Mouse (Mus musculus) midbrain, embryonic 10.5 days (tissue): ENCODE data around the gene Cotl1. TPM values are rescaled to one million over a fixed set of nuclear protein-coding genes. Genes with fewer than 3 reads are reported as not detected.

Source experiments
- DNase-seq: peaks from one replicate; pipeline ENCODE4 v3.0.0-alpha.2; 2017; ENCODE audit warnings: low spot score
- H3K27ac ChIP-seq: fragments of 300-500 bp; sonication (generic); replicated peaks from 2 replicates; pipeline ENCODE4 v1.5.1; 2016; ENCODE audit warnings: mild to moderate bottlenecking
- H3K27me3 ChIP-seq: fragments of 300-500 bp; sonication (generic); 2 replicates; pipeline ENCODE4 v1.6.1; 2016; ENCODE audit warnings: low read depth, mild to moderate bottlenecking; ENCODE audit not compliant: poor library complexity, severe bottlenecking
- H3K36me3 ChIP-seq: fragments of 300-500 bp; sonication (generic); 2 replicates; pipeline ENCODE4 v1.6.1; 2016; ENCODE audit warnings: mild to moderate bottlenecking, moderate library complexity
- H3K4me1 ChIP-seq: fragments of 300-500 bp; sonication (generic); 2 replicates; pipeline ENCODE4 v1.6.1; 2016
- H3K4me3 ChIP-seq: fragments of 300-500 bp; sonication (generic); 2 replicates; pipeline ENCODE4 v1.5.1; 2016; ENCODE audit warnings: mild to moderate bottlenecking, moderate library complexity
- H3K9me3 ChIP-seq: fragments of 300-500 bp; sonication (generic); replicated peaks from 2 replicates; pipeline ENCODE4 v1.6.1; 2016; ENCODE audit warnings: mild to moderate bottlenecking
- WGBS: fragments of 180-500 bp; shearing (Covaris S2); methylation state at CpG from one replicate; pipeline ENCODE4 v1.1.7; 2016; 5-methylcytosine and 5-hydroxymethylcytosine counted together
- polyA plus RNA-seq: library from polyadenylated mRNA; unstranded; fragments of >200 nt; fragmentation: Nextera tagmentation; extraction: Ambion mirVana; gene quantifications from 2 replicates; pipeline ENCODE4 v1.2.1, GENCODE M21; 2016

The Cotl1 gene
- polyA plus RNA-seq, result 150 and 197 TPM in 2 replicates

- under 1% methylated on average over 56 of the region's 57 CpGs for WGBS
- peak; percentile 96 for DNase-seq
- peaks cover 75% of the 10 kb centered on the region for H3K4me1 ChIP-seq
- H3K27ac ChIP-seq, result peak within 1 kb of the TSS; percentile 86
- no peaks in the 10 kb centered on the region for H3K9me3 ChIP-seq
- peak within 1 kb of the TSS; percentile 69 for H3K4me3 ChIP-seq
- H3K27me3 ChIP-seq, result 0 out of 2 replicates have a peak, but pooled peaks cover 7% of the 10 kb centered on the region
- peaks cover 19% of the 10 kb centered on the region for H3K36me3 ChIP-seq
These were observed at the start of gene Cotl1 for GRCm38 (mm10) chr8:119840275-119840808. Gene Cotl1, minus strand, starts transcription at chr8:119840544.

GRCm38 (mm10) chr8:119888012-119888411 is 47.7 kb upstream of the Cotl1 start:
- no peak for DNase-seq
- Histone ChIP-seq H3K4me1 (peaks cover 20% of the 10 kb centered on the region), H3K4me3 (no peak overlapping the region), H3K36me3 (no peaks in the 10 kb centered on the region), H3K27ac (no peak overlapping the region), H3K27me3 (no peaks in the 10 kb centered on the region), H3K9me3 (no peaks in the 10 kb centered on the region)
- WGBS, result 61% methylated on average over 4 of the region's 4 CpGs

- peak; percentile 52 for DNase-seq
- 94% methylated on average over 3 of the region's 3 CpGs for WGBS
- H3K9me3 ChIP-seq, result no peaks in the 10 kb centered on the region
- no peak overlapping the region for H3K27ac ChIP-seq
- H3K27me3 ChIP-seq, result no peaks in the 10 kb centered on the region
- H3K36me3 ChIP-seq, result no peaks in the 10 kb centered on the region
- no peak overlapping the region for H3K4me3 ChIP-seq
- H3K4me1 ChIP-seq, result peaks cover 20% of the 10 kb centered on the region
These were observed 46.8 kb upstream of the Cotl1 start for GRCm38 (mm10) chr8:119887130-119887529.

- Histone ChIP-seq H3K36me3 (no peaks in the 10 kb centered on the region), H3K9me3 (no peaks in the 10 kb centered on the region), H3K27ac (peak overlapping the region; percentile 63; the same call in 1 of the 2 replicates), H3K4me3 (no peak overlapping the region), H3K4me1 (peaks cover 24% of the 10 kb centered on the region), H3K27me3 (no peaks in the 10 kb centered on the region)
- DNase-seq, result no peak
- WGBS, result 38% methylated on average over 3 of the region's 3 CpGs
These were observed 45.3 kb upstream of the Cotl1 start for GRCm38 (mm10) chr8:119885612-119886011.

GRCm38 (mm10) chr8:119883281-119883680 is 42.9 kb upstream of the Cotl1 start:
- DNase-seq, result no peak
- no peaks in the 10 kb centered on the region for H3K27me3 ChIP-seq
- H3K36me3 ChIP-seq, result no peaks in the 10 kb centered on the region
- H3K4me1 ChIP-seq, result peaks cover 21% of the 10 kb centered on the region
- H3K27ac ChIP-seq, result no peak overlapping the region
- H3K9me3 ChIP-seq, result no peaks in the 10 kb centered on the region
- 92% methylated on average over 7 of the region's 7 CpGs for WGBS
- no peak overlapping the region for H3K4me3 ChIP-seq

- Histone ChIP-seq H3K36me3 (peaks cover 6% of the 10 kb centered on the region), H3K9me3 (no peaks in the 10 kb centered on the region), H3K4me1 (peaks cover 13% of the 10 kb centered on the region), H3K27me3 (no peaks in the 10 kb centered on the region), H3K4me3 (no peak overlapping the region), H3K27ac (no peak overlapping the region)
- no peak for DNase-seq
- WGBS, result 83% methylated on average over 8 of the region's 8 CpGs
These were observed 41.6 kb upstream of the Cotl1 start for GRCm38 (mm10) chr8:119881917-119882316.

- H3K27ac ChIP-seq, result no peak overlapping the region
- H3K36me3 ChIP-seq, result peaks cover 10% of the 10 kb centered on the region
- H3K27me3 ChIP-seq, result no peaks in the 10 kb centered on the region
- H3K9me3 ChIP-seq, result no peaks in the 10 kb centered on the region
- no peak for DNase-seq
- no peak overlapping the region for H3K4me3 ChIP-seq
- WGBS, result 82% methylated on average over 6 of the region's 6 CpGs
- H3K4me1 ChIP-seq, result peaks cover 17% of the 10 kb centered on the region
These were observed 41.0 kb upstream of the Cotl1 start for GRCm38 (mm10) chr8:119881301-119881700.

GRCm38 (mm10) chr8:119873181-119873580 is 32.8 kb upstream of the Cotl1 start:
- 90% methylated on average over 1 of the region's 1 CpGs for WGBS
- peaks cover 70% of the 10 kb centered on the region for H3K36me3 ChIP-seq
- no peak overlapping the region for H3K27ac ChIP-seq
- DNase-seq, result no peak
- peaks cover 13% of the 10 kb centered on the region for H3K9me3 ChIP-seq
- no peak overlapping the region for H3K4me3 ChIP-seq
- H3K4me1 ChIP-seq, result peaks cover 7% of the 10 kb centered on the region
- 0 out of 2 replicates have a peak, but pooled peaks cover 3% of the 10 kb centered on the region for H3K27me3 ChIP-seq

GRCm38 (mm10) chr8:119869616-119870015 is 29.3 kb upstream of the Cotl1 start:
- Histone ChIP-seq H3K4me1 (no peaks in the 10 kb centered on the region), H3K27me3 (0 out of 2 replicates have a peak, but pooled peaks cover 6% of the 10 kb centered on the region), H3K9me3 (peaks cover 13% of the 10 kb centered on the region), H3K36me3 (peaks cover 52% of the 10 kb centered on the region), H3K27ac (no peak overlapping the region), H3K4me3 (no peak overlapping the region)
- 83% methylated on average over 20 of the region's 20 CpGs for WGBS
- no peak for DNase-seq

GRCm38 (mm10) chr8:119862749-119863148 is 22.4 kb upstream of the Cotl1 start:
- 12% methylated on average over 6 of the region's 6 CpGs for WGBS
- peak overlapping the region; percentile 76 for H3K4me3 ChIP-seq
- peaks cover 51% of the 10 kb centered on the region for H3K27me3 ChIP-seq
- H3K36me3 ChIP-seq, result no peaks in the 10 kb centered on the region
- H3K9me3 ChIP-seq, result no peaks in the 10 kb centered on the region
- peaks cover 34% of the 10 kb centered on the region for H3K4me1 ChIP-seq
- no peak for DNase-seq
- H3K27ac ChIP-seq, result peak overlapping the region; percentile 83

GRCm38 (mm10) chr8:119862390-119862734 is 22.0 kb upstream of the Cotl1 start:
- Histone ChIP-seq H3K27me3 (peaks cover 51% of the 10 kb centered on the region), H3K27ac (peak overlapping the region; percentile 83), H3K4me1 (peaks cover 38% of the 10 kb centered on the region), H3K9me3 (no peaks in the 10 kb centered on the region), H3K4me3 (peak overlapping the region; percentile 76), H3K36me3 (no peaks in the 10 kb centered on the region)
- no peak for DNase-seq
- WGBS, result 0% methylated on average over 19 of the region's 19 CpGs

GRCm38 (mm10) chr8:119861706-119862389 is 21.5 kb upstream of the Cotl1 start, which contains the start of gene Klhl36:
Gene Klhl36, plus strand, starts transcription at chr8:119862266.
- H3K4me1 ChIP-seq, result peaks cover 40% of the 10 kb centered on the region
- WGBS, result 2% methylated on average over 35 of the region's 35 CpGs
- peak within 1 kb of the TSS; percentile 83 for H3K27ac ChIP-seq
- peak; percentile 98 for DNase-seq
- H3K9me3 ChIP-seq, result no peaks in the 10 kb centered on the region
- peak within 1 kb of the TSS; percentile 76 for H3K4me3 ChIP-seq
- peaks cover 51% of the 10 kb centered on the region for H3K27me3 ChIP-seq
- H3K36me3 ChIP-seq, result no peaks in the 10 kb centered on the region

- WGBS, result 82% methylated on average over 6 of the region's 6 CpGs
- Histone ChIP-seq H3K36me3 (no peaks in the 10 kb centered on the region), H3K27me3 (peaks cover 29% of the 10 kb centered on the region), H3K4me1 (peaks cover 45% of the 10 kb centered on the region), H3K4me3 (no peak overlapping the region), H3K27ac (no peak overlapping the region), H3K9me3 (no peaks in the 10 kb centered on the region)
- no peak for DNase-seq
These were observed 17.4 kb upstream of the Cotl1 start for GRCm38 (mm10) chr8:119857767-119858166.
